Mouse (Mus musculus) neural tube, embryonic 11.5 days (tissue): ENCODE measurements around the gene Zeb2. TPM values are rescaled to one million over a fixed set of nuclear protein-coding genes. Genes with fewer than 3 reads are reported as not detected.

Source experiments
- ATAC-seq: fragments of 200-750 bp; cut with Nextera tagmentation; 2 replicates; pipeline ENCODE4 v1.8.0; 2017; ENCODE audit warnings: moderate number of reproducible peaks, mild to moderate bottlenecking, moderate TSS enrichment, moderate library complexity; ENCODE audit not compliant: insufficient read depth, low FRiP score, low TSS enrichment
- DNase-seq: peaks from one replicate; pipeline ENCODE4 v3.0.0-alpha.2; 2015; ENCODE audit warnings: low spot score
- H3K27ac ChIP-seq: fragments of 300-500 bp; sonication (generic); 2 replicates; pipeline ENCODE4 v1.5.1; 2014; ENCODE audit warnings: low read depth, mild to moderate bottlenecking, low read length
- H3K27me3 ChIP-seq: fragments of 300-500 bp; sonication (generic); 2 replicates; pipeline ENCODE4 v1.6.1; 2014; ENCODE audit warnings: mild to moderate bottlenecking, low read length, mixed read lengths; ENCODE audit not compliant: control insufficient read depth, insufficient read depth
- H3K36me3 ChIP-seq: fragments of 300-500 bp; sonication (generic); 2 replicates; pipeline ENCODE4 v1.6.1; 2014; ENCODE audit warnings: mild to moderate bottlenecking, low read length, moderate library complexity, mixed read lengths; ENCODE audit not compliant: control insufficient read depth, insufficient read depth
- H3K4me1 ChIP-seq: fragments of 300-500 bp; sonication (generic); 2 replicates; pipeline ENCODE4 v1.6.1; 2014; ENCODE audit warnings: low read length, mixed read lengths; ENCODE audit not compliant: control insufficient read depth, insufficient read depth
- H3K4me2 ChIP-seq: fragments of 300-500 bp; sonication (generic); 2 replicates; pipeline ENCODE4 v1.6.1; 2014; ENCODE audit warnings: low read depth, mild to moderate bottlenecking, moderate library complexity
- H3K4me3 ChIP-seq: fragments of 300-500 bp; sonication (generic); 2 replicates; pipeline ENCODE4 v1.5.1; 2014; ENCODE audit warnings: low read depth, low read length
- H3K9ac ChIP-seq: fragments of 300-500 bp; sonication (generic); 2 replicates; pipeline ENCODE4 v1.6.1; 2014; ENCODE audit warnings: mild to moderate bottlenecking, low read length
- H3K9me3 ChIP-seq: fragments of 300-500 bp; sonication (generic); 2 replicates; pipeline ENCODE4 v1.6.1; 2016; ENCODE audit warnings: low read length; ENCODE audit not compliant: control insufficient read depth
- WGBS: fragments of 180-500 bp; shearing (Covaris S2); extraction: QIAGEN DNeasy Blood & Tissue Kit; methylation state at CpG from one replicate; pipeline ENCODE4 v1.1.7; 2014; 5-methylcytosine and 5-hydroxymethylcytosine counted together
- polyA plus RNA-seq: library from polyadenylated mRNA; unstranded; fragments of >200 nt; fragmentation: Nextera tagmentation; extraction: Ambion mirVana; gene quantifications from 2 replicates; pipeline ENCODE4 v1.2.1, GENCODE M21; 2014

Zeb2 gene
- polyA plus RNA-seq, 1 experiment from 2014 or later = 55.9 TPM

- Histone ChIP-seq H3K4me2 (no peak overlapping the region), H3K9ac (no peak overlapping the region), H3K27ac (no peak overlapping the region), H3K4me1 (peaks cover 9% of the 10 kb centered on the region; the same call in 1 of the 2 replicates), H3K36me3 (no peaks in the 10 kb centered on the region), H3K9me3 (no peaks in the 10 kb centered on the region), H3K4me3 (no peak overlapping the region), H3K27me3 (no peaks in the 10 kb centered on the region)
- WGBS = 83% methylated on average over 3 of the region's 3 CpGs
- no peak for ATAC-seq
- DNase-seq = no peak
These were observed 135.5 kb downstream of the Zeb2 start for GRCm38 (mm10) chr2:44981646-44982045.

- H3K4me3 ChIP-seq = no peak overlapping the region
- peak overlapping the region; percentile 38 for H3K4me2 ChIP-seq
- H3K27ac ChIP-seq = no peak overlapping the region
- H3K9ac ChIP-seq = 0 out of 2 replicates have a peak overlapping the region, but pooled peaks have one; percentile 4
- H3K27me3 ChIP-seq = no peaks in the 10 kb centered on the region
- DNase-seq (peak; percentile 24), ATAC-seq (no peak; the same call in 1 of the 2 replicates)
- no peaks in the 10 kb centered on the region for H3K9me3 ChIP-seq
- H3K36me3 ChIP-seq = no peaks in the 10 kb centered on the region
- peaks cover 9% of the 10 kb centered on the region; the same call in 1 of the 2 replicates for H3K4me1 ChIP-seq
- 8% methylated on average over 18 of the region's 18 CpGs for WGBS
These were observed 138.0 kb downstream of the Zeb2 start for GRCm38 (mm10) chr2:44979042-44979721.

- Histone ChIP-seq H3K27ac (no peak overlapping the region), H3K4me2 (no peak overlapping the region), H3K9me3 (no peaks in the 10 kb centered on the region), H3K27me3 (no peaks in the 10 kb centered on the region), H3K36me3 (no peaks in the 10 kb centered on the region), H3K9ac (no peak overlapping the region), H3K4me3 (no peak overlapping the region), H3K4me1 (peaks cover 9% of the 10 kb centered on the region; the same call in 1 of the 2 replicates)
- 82% methylated on average over 6 of the region's 6 CpGs for WGBS
- no peak for ATAC-seq
- no peak for DNase-seq
These were observed 139.2 kb downstream of the Zeb2 start for GRCm38 (mm10) chr2:44978038-44978437.

- no peak for ATAC-seq
- Histone ChIP-seq H3K4me3 (no peak overlapping the region), H3K4me1 (peaks cover 9% of the 10 kb centered on the region; the same call in 1 of the 2 replicates), H3K9ac (no peak overlapping the region), H3K27ac (no peak overlapping the region), H3K4me2 (no peak overlapping the region), H3K27me3 (no peaks in the 10 kb centered on the region), H3K36me3 (no peaks in the 10 kb centered on the region), H3K9me3 (no peaks in the 10 kb centered on the region)
- 66% methylated on average over 2 of the region's 2 CpGs for WGBS
- DNase-seq = no peak
These were observed 139.6 kb downstream of the Zeb2 start for GRCm38 (mm10) chr2:44977556-44977955.

GRCm38 (mm10) chr2:44977051-44977450 is 140.1 kb downstream of the Zeb2 start:
- Histone ChIP-seq H3K4me2 (no peak overlapping the region), H3K4me3 (no peak overlapping the region), H3K4me1 (peaks cover 9% of the 10 kb centered on the region; the same call in 1 of the 2 replicates), H3K9me3 (no peaks in the 10 kb centered on the region), H3K27me3 (no peaks in the 10 kb centered on the region), H3K9ac (no peak overlapping the region), H3K36me3 (no peaks in the 10 kb centered on the region), H3K27ac (no peak overlapping the region)
- no peak for ATAC-seq
- DNase-seq = no peak
- 65% methylated on average over 3 of the region's 3 CpGs for WGBS

GRCm38 (mm10) chr2:44976484-44976883 is 140.7 kb downstream of the Zeb2 start:
- H3K27ac ChIP-seq = no peak overlapping the region
- DNase-seq (no peak), ATAC-seq (no peak)
- no peak overlapping the region for H3K4me2 ChIP-seq
- no peak overlapping the region for H3K9ac ChIP-seq
- no peaks in the 10 kb centered on the region for H3K36me3 ChIP-seq
- no peaks in the 10 kb centered on the region for H3K9me3 ChIP-seq
- no peak overlapping the region for H3K4me3 ChIP-seq
- 46% methylated on average over 4 of the region's 4 CpGs for WGBS
- peaks cover 9% of the 10 kb centered on the region; the same call in 1 of the 2 replicates for H3K4me1 ChIP-seq
- no peaks in the 10 kb centered on the region for H3K27me3 ChIP-seq

GRCm38 (mm10) chr2:44973828-44974227 is 143.4 kb downstream of the Zeb2 start:
- no peaks in the 10 kb centered on the region for H3K27me3 ChIP-seq
- no peak overlapping the region for H3K9ac ChIP-seq
- no peak overlapping the region for H3K27ac ChIP-seq
- H3K4me3 ChIP-seq = no peak overlapping the region
- 94% methylated on average over 6 of the region's 6 CpGs for WGBS
- H3K4me2 ChIP-seq = no peak overlapping the region
- no peaks in the 10 kb centered on the region for H3K36me3 ChIP-seq
- H3K9me3 ChIP-seq = no peaks in the 10 kb centered on the region
- ATAC-seq = no peak
- no peak for DNase-seq
- peaks cover under 1% of the 10 kb centered on the region; the same call in 1 of the 2 replicates for H3K4me1 ChIP-seq

GRCm38 (mm10) chr2:44970087-44970646 is 147.0 kb downstream of the Zeb2 start:
- 92% methylated on average over 6 of the region's 6 CpGs for WGBS

GRCm38 (mm10) chr2:44969640-44970039 is 147.6 kb downstream of the Zeb2 start:
- no peaks in the 10 kb centered on the region for H3K4me1 ChIP-seq
- 92% methylated on average over 1 of the region's 1 CpGs for WGBS
- ATAC-seq = no peak

More at GRCm38 (mm10) chr2:44970087-44970646, 147.0 kb downstream of the Zeb2 start:
- H3K4me2 ChIP-seq = no peak overlapping the region
- DNase-seq (no peak), ATAC-seq (no peak)
- H3K27me3 ChIP-seq = no peaks in the 10 kb centered on the region
- no peak overlapping the region for H3K9ac ChIP-seq
- no peaks in the 10 kb centered on the region for H3K4me1 ChIP-seq
- H3K9me3 ChIP-seq = no peaks in the 10 kb centered on the region
- H3K27ac ChIP-seq = no peak overlapping the region
- H3K36me3 ChIP-seq = no peaks in the 10 kb centered on the region
- H3K4me3 ChIP-seq = no peak overlapping the region

More at GRCm38 (mm10) chr2:44969640-44970039, 147.6 kb downstream of the Zeb2 start:
- Histone ChIP-seq H3K27ac (no peak overlapping the region), H3K4me3 (no peak overlapping the region), H3K27me3 (no peaks in the 10 kb centered on the region), H3K9me3 (no peaks in the 10 kb centered on the region), H3K36me3 (no peaks in the 10 kb centered on the region), H3K9ac (no peak overlapping the region), H3K4me2 (no peak overlapping the region)
- DNase-seq = no peak
